ENCODE assay signal across 8 mouse cellular contexts in the genomic region with DNA sequence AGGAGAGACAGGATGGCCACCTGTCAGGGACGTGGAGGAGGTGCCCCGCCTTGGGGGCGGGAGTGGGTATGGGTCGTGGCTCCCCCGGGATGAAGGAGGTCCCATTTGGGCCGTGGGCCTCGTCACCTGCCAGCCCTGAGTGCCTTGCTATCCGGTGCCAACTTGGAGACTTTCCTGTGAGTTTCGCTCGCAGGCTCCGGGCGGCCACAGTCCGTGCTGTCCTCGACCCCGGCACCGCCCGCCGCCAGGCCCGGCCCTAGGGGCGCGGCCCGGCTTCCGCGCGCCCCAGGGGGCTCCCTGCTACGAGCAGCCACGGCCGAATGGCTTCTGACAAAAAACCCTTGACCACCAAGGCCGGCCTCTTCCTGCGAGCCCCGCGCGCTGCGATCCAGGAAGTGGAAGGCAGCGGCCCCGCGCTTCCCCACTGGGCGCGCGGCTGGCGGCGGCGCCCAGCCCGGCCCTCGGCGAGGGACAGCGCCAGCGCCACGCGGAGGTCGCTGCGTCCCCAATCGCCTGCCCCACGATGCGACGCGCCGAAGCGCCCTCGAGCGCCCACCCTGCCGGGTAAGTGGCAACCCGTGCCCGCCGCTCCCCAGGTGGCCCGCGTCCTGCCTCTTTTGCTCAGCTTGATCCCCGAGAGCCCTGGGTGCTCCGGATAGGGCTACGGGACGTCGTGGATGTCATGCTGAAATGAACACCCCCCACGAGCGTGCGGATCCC. TPM values are rescaled to one million over a fixed set of nuclear protein-coding genes. Genes with fewer than 3 reads are reported as not detected.
DNase-seq lines count a peak whose midpoint lies in the region; ATAC-seq and TF ChIP-seq lines count a peak whose summit lies in the region.

A gene (plus strand): TSS at position 286 of the 720 bp plus-strand sequence.

- H3K4me1 ChIP-seq in embryonic facial prominence, embryonic 13.5 days: peaks cover 31% of the 10 kb centered on the region
- H3K4me1 ChIP-seq in heart, embryonic 12.5 days (replicated peaks): peaks cover 44% of the 10 kb centered on the region
- peaks cover 31% of the 10 kb centered on the region; the same call in 1 of the 2 replicates for H3K4me1 ChIP-seq in lung, postnatal 0 days (ENCODE audit: insufficient read depth, low read depth, low read length)
- H3K4me1 ChIP-seq in olfactory bulb, adult 2 months (ENCODE audit: control insufficient read depth, insufficient read depth, low read length): peaks cover 16% of the 10 kb centered on the region

- WGBS in embryonic facial prominence, embryonic 13.5 days: under 1% methylated on average over 75 of the region's 75 CpGs
- under 1% methylated on average over 75 of the region's 75 CpGs for WGBS in heart, embryonic 12.5 days
- under 1% methylated on average over 52 of the region's 75 CpGs for WGBS in lung, postnatal 0 days
- 1% methylated on average over 71 of the region's 75 CpGs for WGBS in olfactory bulb, adult 2 months

- peaks cover 35% of the 10 kb centered on the region for H3K27me3 ChIP-seq in embryonic facial prominence, embryonic 13.5 days
- H3K27me3 ChIP-seq in heart, embryonic 12.5 days (replicated peaks): no peaks in the 10 kb centered on the region
- H3K27me3 ChIP-seq in lung, postnatal 0 days (replicated peaks; ENCODE audit: insufficient read depth, low read length): no peaks in the 10 kb centered on the region

- H3K36me3 ChIP-seq in embryonic facial prominence, embryonic 13.5 days: no peaks in the 10 kb centered on the region
- no peaks in the 10 kb centered on the region for H3K36me3 ChIP-seq in heart, embryonic 12.5 days
- H3K36me3 ChIP-seq in lung, postnatal 0 days (ENCODE audit: insufficient read depth, low read length): no peaks in the 10 kb centered on the region

- peak within 1 kb of the TSS; percentile 65 for H3K27ac ChIP-seq in embryonic facial prominence, embryonic 13.5 days
- H3K27ac ChIP-seq in heart, embryonic 12.5 days (ENCODE audit: poor library complexity, severe bottlenecking): peak within 1 kb of the TSS; percentile 79
- peak within 1 kb of the TSS; percentile 94 for H3K27ac ChIP-seq in lung, postnatal 0 days (ENCODE audit: low read length)
- no peak within 1 kb of the TSS for H3K27ac ChIP-seq in olfactory bulb, adult 2 months (ENCODE audit: insufficient read depth, low read depth, low read length)

- no peak for TF ChIP-seq CTCF in lung, postnatal 0 days (IDR thresholded peaks at IDR 0.05)
- no peak for TF ChIP-seq CTCF in olfactory bulb, adult 2 months (IDR thresholded peaks at IDR 0.05; ENCODE audit: insufficient read depth, low read depth, low read length)

- no peak for TF ChIP-seq EP300 in lung, postnatal 0 days (IDR thresholded peaks at IDR 0.05)

- ATAC-seq in embryonic facial prominence, embryonic 13.5 days (ENCODE audit: insufficient number of reproducible peaks, insufficient read depth, low FRiP score, low TSS enrichment, low read depth): peak; percentile 15; the same call in 1 of the 2 replicates
- ATAC-seq in heart, embryonic 12.5 days (ENCODE audit: insufficient number of reproducible peaks, low FRiP score): peak; percentile 58
- peak; percentile 70 for ATAC-seq in lung, postnatal 0 days

- TF ChIP-seq POLR2A in olfactory bulb, adult 2 months (IDR thresholded peaks at IDR 0.05; ENCODE audit: insufficient read depth, low read depth, low read length): no peak

- H3K4me2 ChIP-seq in embryonic facial prominence, embryonic 13.5 days: peak within 1 kb of the TSS; percentile 97
- H3K4me2 ChIP-seq in heart, embryonic 12.5 days: peak within 1 kb of the TSS; percentile 97
- peak within 1 kb of the TSS; percentile 83 for H3K4me2 ChIP-seq in lung, postnatal 0 days (replicated peaks; ENCODE audit: low read depth, low read length)

- peak; percentile 25 for DNase-seq in right cerebral cortex, postnatal 14 days
- DNase-seq in right cerebral cortex, postnatal 36 days (ENCODE audit: low spot score in 2 of 2): no peak
- DNase-seq in kidney, adult 9 months: peak; percentile 75
- peak; percentile 86 for DNase-seq in lung, postnatal 0 days (ENCODE audit: low spot score)
- DNase-seq in urinary bladder, postnatal 14 days (ENCODE audit: low spot score): peak; percentile 43

- H3K9ac ChIP-seq in embryonic facial prominence, embryonic 13.5 days: peak within 1 kb of the TSS; percentile 80
- peak within 1 kb of the TSS; percentile 90 for H3K9ac ChIP-seq in heart, embryonic 12.5 days
- H3K9ac ChIP-seq in lung, postnatal 0 days (replicated peaks; ENCODE audit: low read depth): peak within 1 kb of the TSS; percentile 81

- H3K9me3 ChIP-seq in embryonic facial prominence, embryonic 13.5 days: 0 out of 2 replicates have a peak, but pooled peaks cover 4% of the 10 kb centered on the region
- H3K9me3 ChIP-seq in heart, embryonic 12.5 days (replicated peaks): peaks cover 11% of the 10 kb centered on the region
- H3K9me3 ChIP-seq in lung, postnatal 0 days (ENCODE audit: low read length): peaks cover 2% of the 10 kb centered on the region; the same call in 1 of the 2 replicates

- peak within 1 kb of the TSS; percentile 63 for H3K4me3 ChIP-seq in embryonic facial prominence, embryonic 13.5 days
- H3K4me3 ChIP-seq in heart, embryonic 12.5 days: peak within 1 kb of the TSS; percentile 75
- H3K4me3 ChIP-seq in lung, postnatal 0 days (ENCODE audit: low read depth, low read length): peak within 1 kb of the TSS; percentile 57
- peak within 1 kb of the TSS; percentile 59 for H3K4me3 ChIP-seq in olfactory bulb, adult 2 months (ENCODE audit: insufficient read depth, low read depth, low read length)

RNA-seq across cellular contexts. Expression of the gene that starts here (rescaled TPM):
- polyA plus RNA-seq in embryonic facial prominence, embryonic 13.5 days (2015; fragmentation: Nextera tagmentation; extraction: Ambion mirVana): 5.6 and 6.1 TPM in 2 replicates
- 9.9 and 10.3 TPM in 2 replicates for polyA plus RNA-seq in heart, embryonic 12.5 days (2016; fragmentation: Nextera tagmentation; extraction: Ambion mirVana)
- polyA plus RNA-seq in lung, postnatal 0 days (2015; fragmentation: Nextera tagmentation; extraction: Ambion mirVana): 17.7 and 19.3 TPM in 2 replicates
- polyA plus RNA-seq in olfactory bulb, adult 2 months (2012; ENCODE audit: insufficient read depth, insufficient read length, low replicate concordance, missing spikeins): not detected in 2 replicates

Comparison
In these comparisons a context has a peak if more than half of its experiments do, and no peak if none do; other contexts are left out.
1. DNase-seq: peak in right cerebral cortex, postnatal 14 days (single experiment), kidney, adult 9 months (single experiment), lung, postnatal 0 days (single experiment) and urinary bladder, postnatal 14 days (single experiment); none in right cerebral cortex, postnatal 36 days (0 of 2).
2. ATAC-seq: peak in every context shown above with its lines; median percentile 70 in lung, postnatal 0 days; 58 in heart, embryonic 12.5 days; 15 in embryonic facial prominence, embryonic 13.5 days.
3. Peak in every context shown above with its lines, with median percentiles within 50 percentile points of each other: H3K4me2 ChIP-seq, H3K4me3 ChIP-seq and H3K9ac ChIP-seq.